Mouse (Mus musculus) lung, postnatal 0 days (tissue): ENCODE data around the gene Fbxl18.

Experiments used
- CTCF ChIP-seq: IDR thresholded peaks from 2 replicates; pipeline ENCODE4 v1.5.1; 2016; ENCODE audit warnings: antibody characterized with exemption, mild to moderate bottlenecking
- EP300 ChIP-seq: IDR thresholded peaks from 2 replicates; pipeline ENCODE4 v1.6.1; 2016; ENCODE audit warnings: antibody characterized with exemption, mild to moderate bottlenecking, control low read depth

DNA sequence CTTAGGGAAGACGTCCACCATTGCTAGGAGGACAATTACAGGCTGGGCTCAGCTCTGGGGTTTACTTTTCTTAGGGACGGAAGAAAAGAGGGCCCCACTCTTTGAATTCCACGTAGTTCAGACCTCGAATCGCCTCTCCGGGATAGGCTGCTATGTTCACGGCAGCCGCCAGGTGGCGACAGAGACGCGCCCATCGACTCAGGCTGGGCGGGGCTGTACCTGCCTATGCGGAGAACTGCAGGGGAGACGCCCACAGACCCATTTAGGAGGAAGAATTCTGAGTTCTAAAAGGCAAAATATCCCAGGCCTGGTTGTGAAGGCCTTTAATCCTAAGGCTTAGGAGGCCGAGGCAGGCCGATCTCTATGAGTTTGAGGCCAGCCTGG is 41.1 kb upstream of the Fbxl18 start:
- TF ChIP-seq CTCF: peak; percentile 97
- no peak for TF ChIP-seq EP300
